Comparison of ENCODE assay signal across 9 mouse cellular contexts in genomic region chr8:95332437-95333199, GRCm38 (mm10). TPM values are rescaled to one million over a fixed set of nuclear protein-coding genes. Genes with fewer than 3 reads are reported as not detected.
A peak's percentile ranks its signal among the peaks of the same experiment; 100 is the strongest.
DNase-seq lines count a peak whose midpoint lies in the region; ATAC-seq and TF ChIP-seq lines count a peak whose summit lies in the region.
"Had no signal": no experiment of that assay in that cellular context is flagged by ENCODE, and none has a peak within 500 bp of the region (broad histone marks: within the 10 kb centered on the region; RNA-seq: fewer than 3 reads in every experiment).

No protein-coding gene starts in this region.

- intact Hi-C loops in heart, postnatal 10 days (cut with DNase I) = no loop called here

- no peak for ATAC-seq in heart, embryonic 16.5 days (replicated peaks; ENCODE audit: extremely low read depth, insufficient read depth, low FRiP score)
- ATAC-seq in G1E (ENCODE audit: extremely low read depth, insufficient number of reproducible peaks, low FRiP score, poor library complexity, severe bottlenecking) = no peak
- peak; percentile 28 for ATAC-seq in midbrain, embryonic 12.5 days (ENCODE audit: low FRiP score, low read depth)

- no peak for TF ChIP-seq CTCF in G1E (IDR thresholded peaks at IDR 0.05; ENCODE audit: low read depth, low read length)

- peak overlapping the region; percentile 94 for H3K4me3 ChIP-seq in heart, embryonic 16.5 days (ENCODE audit: low read length)
- H3K4me3 ChIP-seq in G1E (ENCODE audit: low read depth, low read length) = peak overlapping the region; percentile 88
- H3K4me3 ChIP-seq in hindbrain, embryonic 10.5 days = peak overlapping the region; percentile 76
- H3K4me3 ChIP-seq in midbrain, embryonic 12.5 days = peak overlapping the region; percentile 95

- H3K9me3 ChIP-seq in heart, embryonic 16.5 days (replicated peaks; ENCODE audit: control insufficient read depth, low read length) = peaks cover 3% of the 10 kb centered on the region; the same call in 1 of the 2 replicates
- peaks cover 4% of the 10 kb centered on the region; the same call in 1 of the 2 replicates for H3K9me3 ChIP-seq in G1E (replicated peaks)
- no peaks in the 10 kb centered on the region for H3K9me3 ChIP-seq in hindbrain, embryonic 10.5 days
- no peaks in the 10 kb centered on the region for H3K9me3 ChIP-seq in midbrain, embryonic 12.5 days

- H3K4me2 ChIP-seq in heart, embryonic 16.5 days (ENCODE audit: low read depth, low read length) = peak overlapping the region; percentile 90
- H3K4me2 ChIP-seq in midbrain, embryonic 12.5 days (replicated peaks) = peak overlapping the region; percentile 88

- peak overlapping the region; percentile 98 for H3K9ac ChIP-seq in heart, embryonic 16.5 days (ENCODE audit: low read length)
- H3K9ac ChIP-seq in midbrain, embryonic 12.5 days (replicated peaks) = peak overlapping the region; percentile 95

- H3K36me3 ChIP-seq in heart, embryonic 16.5 days (ENCODE audit: control insufficient read depth, insufficient read depth) = peaks cover 40% of the 10 kb centered on the region
- H3K36me3 ChIP-seq in G1E (replicated peaks) = peaks cover 62% of the 10 kb centered on the region
- H3K36me3 ChIP-seq in hindbrain, embryonic 10.5 days = peaks cover 48% of the 10 kb centered on the region
- peaks cover 29% of the 10 kb centered on the region for H3K36me3 ChIP-seq in midbrain, embryonic 12.5 days

- WGBS in heart, embryonic 16.5 days = 23% methylated on average over 21 of the region's 21 CpGs
- 32% methylated on average over 21 of the region's 21 CpGs for WGBS in hindbrain, embryonic 10.5 days
- 27% methylated on average over 21 of the region's 21 CpGs for WGBS in midbrain, embryonic 12.5 days

- H3K27ac ChIP-seq in heart, embryonic 16.5 days (ENCODE audit: low read length) = peak overlapping the region; percentile 99
- peak overlapping the region; percentile 94 for H3K27ac ChIP-seq in hindbrain, embryonic 10.5 days
- peak overlapping the region; percentile 98 for H3K27ac ChIP-seq in midbrain, embryonic 12.5 days (replicated peaks)

- no peak for DNase-seq in heart, postnatal 10 days
- DNase-seq in G1E (ENCODE audit: low spot score) = no peak
- DNase-seq in hindbrain, embryonic 10.5 days (ENCODE audit: low spot score) = no peak
- DNase-seq in thymus, postnatal 25 days = no peak
- DNase-seq in layer of hippocampus, postnatal 10 days (ENCODE audit: low spot score in 2 of 2) = no peak
- DNase-seq in adrenal gland, postnatal 25 days = no peak

- H3K4me1 ChIP-seq in heart, embryonic 16.5 days (ENCODE audit: control insufficient read depth, insufficient read depth, low read length) = peaks cover 16% of the 10 kb centered on the region
- peaks cover 41% of the 10 kb centered on the region for H3K4me1 ChIP-seq in G1E (ENCODE audit: insufficient read depth, low read depth, low read length)
- peaks cover 38% of the 10 kb centered on the region for H3K4me1 ChIP-seq in hindbrain, embryonic 10.5 days (replicated peaks)
- peaks cover 15% of the 10 kb centered on the region for H3K4me1 ChIP-seq in midbrain, embryonic 12.5 days

- H3K27me3 ChIP-seq in heart, embryonic 16.5 days (ENCODE audit: control insufficient read depth, insufficient read depth, low read length) = no peaks in the 10 kb centered on the region
- peaks cover 3% of the 10 kb centered on the region; the same call in 1 of the 2 replicates for H3K27me3 ChIP-seq in G1E (ENCODE audit: insufficient read depth, low read length)
- no peaks in the 10 kb centered on the region for H3K27me3 ChIP-seq in hindbrain, embryonic 10.5 days (ENCODE audit: insufficient read depth, poor library complexity, severe bottlenecking)
- H3K27me3 ChIP-seq in midbrain, embryonic 12.5 days = no peaks in the 10 kb centered on the region

RNA-seq across cellular contexts. Expression of gene Usb1, which starts 0.5 kb away (rescaled TPM):
- polyA plus RNA-seq in heart, embryonic 16.5 days (2015; fragmentation: Nextera tagmentation; extraction: Ambion mirVana) = 32.4 and 32.8 TPM in 2 replicates
- total RNA-seq in heart, postnatal 10 days (2021) = 10 to 100 TPM; 17.2 to 23.9 TPM
- total RNA-seq in G1E (2014; fragmentation: Nextera tagmentation) = 48.8 and 60.0 TPM in 2 replicates
- total RNA-seq in G1E (2017) = 40.5 and 40.6 TPM in 2 replicates
- polyA plus RNA-seq in G1E (2012) = 21.2 and 28.0 TPM in 2 replicates
- 48.5 and 48.8 TPM in 2 replicates for polyA plus RNA-seq in hindbrain, embryonic 10.5 days (2016; fragmentation: Nextera tagmentation; extraction: Ambion mirVana)
- 33.9 and 37.1 TPM in 2 replicates for polyA plus RNA-seq in midbrain, embryonic 12.5 days (2016; fragmentation: Nextera tagmentation; extraction: Ambion mirVana)
- 10 to 100 TPM; 17.2 to 22.8 TPM for total RNA-seq in layer of hippocampus, postnatal 10 days (2021)
- total RNA-seq in adrenal gland, postnatal 25 days (2021) = 22.4 and 23.0 TPM in 2 replicates

RNA-seq across cellular contexts. Expression of gene Zfp319, which starts 0.9 kb away (rescaled TPM):
- 6.4 and 6.6 TPM in 2 replicates for polyA plus RNA-seq in heart, embryonic 16.5 days (2015; fragmentation: Nextera tagmentation; extraction: Ambion mirVana)
- total RNA-seq in heart, postnatal 10 days (2021) = 10 to 100 TPM; 12.2 to 13.9 TPM
- total RNA-seq in G1E (2014; fragmentation: Nextera tagmentation) (7.5 TPM in 2 replicates), G1E (2017) (2.1 and 2.3 TPM in 2 replicates)
- 7.2 and 8.2 TPM in 2 replicates for polyA plus RNA-seq in G1E (2012)
- polyA plus RNA-seq in hindbrain, embryonic 10.5 days (2016; fragmentation: Nextera tagmentation; extraction: Ambion mirVana) = 12.4 and 16.6 TPM in 2 replicates
- polyA plus RNA-seq in midbrain, embryonic 12.5 days (2016; fragmentation: Nextera tagmentation; extraction: Ambion mirVana) = 19.1 and 20.6 TPM in 2 replicates
- total RNA-seq in layer of hippocampus, postnatal 10 days (2021) = 10 to 100 TPM; 18.1 to 19.4 TPM
- 11.3 and 13.6 TPM in 2 replicates for total RNA-seq in adrenal gland, postnatal 25 days (2021)

RNA-seq across cellular contexts. Expression of gene Mmp15, which starts 19.4 kb away (rescaled TPM):
- polyA plus RNA-seq in heart, embryonic 16.5 days (2015; fragmentation: Nextera tagmentation; extraction: Ambion mirVana) = 30.1 and 39.4 TPM in 2 replicates
- total RNA-seq in heart, postnatal 10 days (2021) = 100 to 1,000 TPM; 113 to 155 TPM
- total RNA-seq in G1E (2014; fragmentation: Nextera tagmentation) = not detected in 2 replicates
- total RNA-seq in G1E (2017) = 0.05 TPM in 1 of 2 replicates, not detected in the other
- 0.01 TPM in 1 of 2 replicates, not detected in the other for polyA plus RNA-seq in G1E (2012)
- polyA plus RNA-seq in hindbrain, embryonic 10.5 days (2016; fragmentation: Nextera tagmentation; extraction: Ambion mirVana) = 15.2 and 19.4 TPM in 2 replicates
- 23.5 and 27.1 TPM in 2 replicates for polyA plus RNA-seq in midbrain, embryonic 12.5 days (2016; fragmentation: Nextera tagmentation; extraction: Ambion mirVana)
- total RNA-seq in layer of hippocampus, postnatal 10 days (2021) = 10 to 100 TPM; 41.2 to 42.5 TPM
- total RNA-seq in adrenal gland, postnatal 25 days (2021) = 8.7 and 10.5 TPM in 2 replicates

RNA-seq across cellular contexts. Expression of gene Tepp, which starts 22.3 kb away (rescaled TPM):
- polyA plus RNA-seq in heart, embryonic 16.5 days (2015; fragmentation: Nextera tagmentation; extraction: Ambion mirVana) = 0.74 TPM in 1 of 2 replicates, not detected in the other
- not detected for total RNA-seq in heart, postnatal 10 days (2021)
- total RNA-seq in G1E (2014; fragmentation: Nextera tagmentation) (not detected in 2 replicates), G1E (2017) (not detected in 2 replicates)
- not detected in 2 replicates for polyA plus RNA-seq in G1E (2012)
- not detected in 2 replicates for polyA plus RNA-seq in hindbrain, embryonic 10.5 days (2016; fragmentation: Nextera tagmentation; extraction: Ambion mirVana)
- polyA plus RNA-seq in midbrain, embryonic 12.5 days (2016; fragmentation: Nextera tagmentation; extraction: Ambion mirVana) = not detected in 2 replicates
- total RNA-seq in layer of hippocampus, postnatal 10 days (2021) = 1 to 10 TPM; 1.4 to 1.7 TPM
- total RNA-seq in adrenal gland, postnatal 25 days (2021) = 0.76 TPM in 1 of 2 replicates, not detected in the other
- polyA plus RNA-seq: large intestine, adult 2 months had no signal

RNA-seq across cellular contexts. Expression of gene Cngb1, which starts 26.2 kb away (rescaled TPM):
- 0.66 and 1.3 TPM in 2 replicates for polyA plus RNA-seq in heart, embryonic 16.5 days (2015; fragmentation: Nextera tagmentation; extraction: Ambion mirVana)
- total RNA-seq in heart, postnatal 10 days (2021) = 1 to 10 TPM; 1.5 to 3.2 TPM
- total RNA-seq in G1E (2014; fragmentation: Nextera tagmentation) (not detected in 2 replicates), G1E (2017) (0.49 TPM in 1 of 2 replicates, not detected in the other)
- not detected in 2 replicates for polyA plus RNA-seq in G1E (2012)
- 0.07 and 0.59 TPM in 2 replicates for polyA plus RNA-seq in hindbrain, embryonic 10.5 days (2016; fragmentation: Nextera tagmentation; extraction: Ambion mirVana)
- 0.05 and 0.13 TPM in 2 replicates for polyA plus RNA-seq in midbrain, embryonic 12.5 days (2016; fragmentation: Nextera tagmentation; extraction: Ambion mirVana)
- total RNA-seq in layer of hippocampus, postnatal 10 days (2021) = under 1 TPM; 0.87 to 0.91 TPM
- total RNA-seq in adrenal gland, postnatal 25 days (2021) = 0.52 and 1.6 TPM in 2 replicates
